Mouse (Mus musculus): ENCODE results near the gene Zfhx3.

The Zfhx3 gene

DNA sequence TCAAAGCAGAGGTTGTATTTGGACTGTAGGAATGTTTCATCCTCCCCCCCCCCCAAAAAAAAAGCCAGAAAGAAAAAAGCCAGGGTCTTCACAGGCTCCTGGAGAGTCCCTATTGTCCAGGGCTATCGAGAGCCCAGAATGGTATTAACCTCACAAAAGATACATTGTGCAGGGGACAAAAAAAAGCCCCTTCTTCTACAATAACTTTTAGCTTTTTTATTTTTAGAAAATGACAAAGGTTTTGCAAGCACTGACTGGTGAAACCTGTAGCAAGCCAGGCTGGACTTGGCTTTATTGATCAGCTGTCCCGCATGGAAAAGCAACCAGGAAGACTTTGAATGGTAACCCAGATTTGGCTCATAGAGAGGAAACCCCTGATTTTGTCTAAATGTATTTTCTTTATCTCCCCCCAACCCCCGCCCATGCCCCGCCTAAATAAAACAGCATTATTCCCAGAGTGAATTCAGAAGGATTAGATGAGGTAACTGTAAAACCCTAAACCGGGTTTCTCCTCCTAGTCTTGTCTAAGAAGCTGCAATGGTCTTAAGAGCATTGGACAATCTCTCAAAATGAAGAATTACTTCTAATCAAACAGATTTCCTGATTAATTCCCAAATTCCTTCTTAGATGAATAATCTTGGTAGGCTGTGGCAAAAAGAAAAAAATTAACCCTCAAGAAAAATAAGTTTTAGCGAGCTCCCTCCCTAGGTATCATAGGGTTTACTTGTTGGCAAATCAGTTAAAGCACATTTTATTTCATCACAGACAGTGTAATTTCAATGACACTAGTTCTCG is 759.1 kb downstream of the Zfhx3 start:
- DNase-seq (ENCODE audit: low spot score) = no peak

DNA sequence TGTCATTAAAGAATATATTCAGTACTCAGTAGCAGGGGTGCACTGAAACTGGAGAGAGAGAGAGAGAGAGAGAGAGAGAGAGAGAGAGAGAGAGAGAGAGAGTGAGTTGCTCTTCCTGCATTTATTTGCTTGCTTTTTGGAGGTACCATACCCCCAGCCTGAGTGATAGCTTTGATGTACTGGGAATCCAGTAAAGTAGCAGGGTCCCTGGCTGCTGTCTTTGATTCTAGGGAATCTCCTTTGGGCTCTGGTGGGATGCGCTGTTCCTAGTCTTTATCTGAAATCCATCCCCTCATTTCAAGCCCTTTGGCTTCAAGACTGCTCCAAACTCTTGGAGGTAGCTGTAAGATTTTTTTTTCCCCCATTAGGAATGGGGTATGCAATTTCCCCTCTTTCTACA is 759.8 kb downstream of the Zfhx3 start:
- DNase-seq (ENCODE audit: low spot score) = no peak

- no peak for DNase-seq (ENCODE audit: low spot score)
These were observed 763.3 kb downstream of the Zfhx3 start for GRCm38 (mm10) chr8:108705751-108706150.

- DNase-seq (ENCODE audit: low spot score) = no peak
These were observed 764.0 kb downstream of the Zfhx3 start for GRCm38 (mm10) chr8:108706491-108706847.

- DNase-seq (ENCODE audit: low spot score) = no peak
These were observed 764.6 kb downstream of the Zfhx3 start for GRCm38 (mm10) chr8:108706848-108707541.

DNA sequence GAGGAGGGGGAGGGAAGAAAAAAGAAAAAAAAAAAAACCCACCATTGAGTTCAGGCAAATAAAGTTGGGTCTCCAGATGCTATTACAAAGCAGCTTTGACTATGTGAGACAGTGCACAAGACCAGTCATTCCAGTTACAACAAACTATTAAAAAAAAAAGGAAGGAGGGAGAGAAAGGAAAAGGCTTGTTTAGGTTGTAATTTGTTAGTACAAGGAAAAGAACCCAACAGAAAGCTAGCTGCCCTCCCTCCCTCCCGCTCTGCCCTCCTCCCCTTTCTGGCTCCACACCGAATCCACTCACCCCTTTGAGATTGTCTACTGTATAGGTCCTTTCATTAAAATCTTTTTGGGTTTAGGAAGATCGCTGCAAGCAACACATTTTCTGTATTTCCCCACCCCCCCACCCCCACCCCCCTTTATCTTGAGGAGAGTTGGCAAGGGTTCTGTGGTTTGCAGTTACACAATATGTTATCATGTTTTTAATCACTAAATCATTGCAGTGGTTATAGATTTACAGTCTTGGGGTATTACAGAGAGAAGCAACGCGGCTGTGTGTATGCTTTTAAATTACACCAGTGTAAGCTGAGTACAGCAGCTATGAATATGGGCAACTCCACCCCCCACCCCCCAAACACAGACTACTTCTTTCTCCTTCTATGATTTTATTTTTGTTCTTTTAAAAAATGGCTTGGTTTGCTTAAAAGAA is 765.3 kb downstream of the Zfhx3 start:
- DNase-seq (ENCODE audit: low spot score) = no peak

DNA sequence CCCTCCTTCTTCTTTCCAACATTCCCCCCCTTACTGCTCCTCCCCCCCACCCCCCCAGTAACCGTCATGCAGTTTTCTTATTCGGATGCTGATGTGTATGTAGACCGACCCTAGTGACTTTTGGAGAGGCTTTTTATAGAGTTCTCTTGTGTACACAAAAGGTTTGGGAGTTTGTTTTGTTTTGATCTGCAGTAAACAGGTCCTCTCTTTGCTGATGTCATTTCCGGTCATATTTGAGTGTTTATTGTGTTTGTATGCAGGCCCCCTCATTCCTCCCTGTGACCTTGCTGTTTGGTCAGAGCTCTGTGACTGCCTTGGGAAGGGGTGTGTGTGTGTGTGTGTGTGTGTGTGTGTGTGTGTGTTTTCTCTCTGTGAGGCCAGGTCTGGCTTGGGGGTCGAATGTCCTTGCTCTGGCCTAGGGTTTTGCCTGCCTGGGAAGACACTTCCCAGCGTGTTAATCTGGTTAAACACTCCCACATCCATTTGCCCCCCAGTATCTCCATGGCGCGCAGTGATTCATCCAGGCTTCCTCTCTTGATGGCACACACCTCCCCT is 766.5 kb downstream of the Zfhx3 start:
- no peak for DNase-seq (ENCODE audit: low spot score)

- no peak for DNase-seq (ENCODE audit: low spot score)
These were observed 767.0 kb downstream of the Zfhx3 start for GRCm38 (mm10) chr8:108709441-108709840.

DNA sequence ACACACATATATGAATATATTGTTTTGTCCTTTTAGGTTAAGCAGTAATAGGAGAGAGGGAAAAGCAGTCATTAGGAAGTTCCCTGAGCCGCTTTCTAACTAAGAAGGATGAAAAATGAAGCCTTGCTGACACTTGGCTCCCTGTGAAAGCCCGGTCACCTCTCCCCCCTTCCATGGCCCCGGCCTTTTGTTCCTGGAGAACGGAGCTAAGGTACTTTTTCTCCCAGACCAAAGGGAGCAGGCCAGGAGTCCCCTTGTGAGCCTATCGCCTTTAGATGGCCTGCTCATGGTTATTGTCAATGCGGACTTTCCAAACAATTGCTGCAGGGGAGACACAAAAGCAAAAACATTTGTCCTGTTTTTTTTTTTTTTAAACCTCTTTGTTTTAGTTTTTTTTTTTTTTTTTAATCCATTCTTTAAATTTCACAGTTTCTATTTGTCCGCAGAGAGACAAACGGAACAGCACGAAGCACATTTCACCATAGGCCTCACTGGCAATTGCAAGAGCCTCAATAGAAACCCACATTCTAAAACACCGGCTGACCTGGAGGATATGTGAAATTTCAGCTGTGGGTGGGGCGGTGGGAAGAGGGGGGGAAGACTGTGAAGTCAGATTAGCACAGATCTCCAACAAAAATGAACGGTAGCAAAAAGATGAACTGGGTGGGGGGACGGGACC is 767.6 kb downstream of the Zfhx3 start:
- peak; percentile 36 for DNase-seq (ENCODE audit: low spot score)

- no peak for DNase-seq (ENCODE audit: low spot score)
These were observed 768.4 kb downstream of the Zfhx3 start for GRCm38 (mm10) chr8:108710607-108711489.

DNA sequence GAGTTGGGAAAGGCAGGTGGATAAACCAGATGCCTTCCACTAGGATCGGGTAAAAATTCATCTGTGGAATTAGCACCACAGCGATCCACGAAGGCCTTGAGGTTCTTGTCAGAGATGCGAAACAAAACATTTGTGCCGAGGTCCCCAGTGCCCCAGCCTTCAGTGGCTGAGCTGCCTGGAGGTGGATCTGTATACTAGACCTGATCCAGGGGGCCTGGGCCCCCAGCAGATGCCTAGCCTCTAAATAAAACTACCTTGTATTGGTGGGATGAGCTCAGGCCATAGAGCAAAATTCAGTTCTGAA is 769.0 kb downstream of the Zfhx3 start:
- no peak for DNase-seq (ENCODE audit: low spot score)

DNA sequence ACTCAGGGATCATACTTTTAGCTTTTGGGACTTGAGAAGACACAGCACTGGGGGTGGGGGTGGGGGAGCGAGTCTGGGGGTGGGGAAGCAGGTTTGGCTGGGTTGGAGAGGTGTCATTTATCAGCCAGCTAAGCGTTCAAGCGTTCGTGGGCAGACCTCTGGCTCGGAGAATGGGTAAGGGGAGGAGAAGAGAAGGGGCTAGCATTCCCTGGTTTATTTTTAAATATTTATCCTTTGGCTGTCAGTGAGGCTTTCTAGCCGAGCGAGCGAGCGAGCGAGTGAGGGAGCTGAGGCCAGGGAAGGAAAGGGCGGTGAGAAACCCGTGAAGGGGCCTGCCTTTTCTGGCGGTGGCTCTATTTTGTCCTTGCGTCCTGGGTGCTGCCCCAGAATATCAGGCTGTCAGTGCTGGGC is 769.6 kb downstream of the Zfhx3 start:
- DNase-seq (ENCODE audit: low spot score) = no peak

DNA sequence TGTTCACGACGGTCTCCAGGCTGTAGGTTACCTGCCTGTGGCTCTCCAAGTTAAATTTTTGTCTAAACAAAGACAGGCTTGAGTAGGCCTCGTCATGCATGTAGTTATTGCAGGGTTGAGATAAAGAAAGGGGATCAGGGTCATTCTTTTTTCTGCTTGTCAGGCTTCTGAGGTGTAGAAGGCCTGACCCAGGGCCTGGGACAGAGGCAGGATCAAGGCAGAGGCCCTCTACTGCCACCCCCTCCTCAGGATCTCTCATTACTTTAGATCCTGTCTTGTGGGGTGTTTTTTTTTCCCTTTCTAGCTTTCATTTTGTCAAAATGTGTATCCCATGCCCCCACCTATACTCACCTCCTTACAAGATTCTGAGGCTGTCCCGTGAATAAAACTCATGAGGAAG is 770.2 kb downstream of the Zfhx3 start:
- no peak for DNase-seq (ENCODE audit: low spot score)

DNA sequence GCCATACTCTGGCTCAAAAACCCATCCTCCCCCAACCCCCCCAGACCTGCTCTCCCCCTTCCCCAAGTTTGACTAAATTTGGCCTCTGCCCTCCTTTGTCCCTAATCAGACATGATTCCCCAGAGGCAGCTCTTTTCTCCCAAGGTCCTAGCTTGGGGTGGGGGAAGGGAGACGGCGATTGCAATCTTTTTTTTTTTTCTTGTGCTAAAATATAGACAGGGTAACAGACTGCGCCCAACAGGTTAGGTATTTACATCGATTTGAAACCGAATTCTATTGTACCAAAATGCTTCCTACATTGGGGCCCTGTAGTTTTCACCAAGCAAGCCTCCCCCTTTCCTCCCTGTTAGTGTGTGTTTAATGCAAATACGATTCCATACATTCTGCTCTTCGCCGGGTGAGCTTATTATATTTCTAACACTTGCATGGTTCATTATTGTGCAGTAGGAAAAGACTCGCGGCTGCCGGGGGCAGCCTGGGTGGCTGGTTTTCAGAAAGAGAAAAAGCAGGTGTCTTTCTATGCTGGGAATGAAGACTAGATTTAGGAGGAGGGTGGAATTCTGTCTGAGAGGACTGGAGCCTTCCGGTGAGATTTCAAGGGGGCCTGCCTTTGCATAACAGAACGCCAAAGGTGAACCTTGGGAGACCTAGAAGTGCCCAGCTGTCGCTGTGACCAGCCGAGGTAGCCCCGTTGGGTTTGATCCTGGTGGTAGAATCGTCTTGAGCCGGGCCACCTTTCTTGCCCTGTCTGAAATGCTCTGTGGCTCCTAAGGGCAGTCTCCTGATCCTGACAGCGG is 771.1 kb downstream of the Zfhx3 start:
- DNase-seq (ENCODE audit: low spot score) = no peak

DNA sequence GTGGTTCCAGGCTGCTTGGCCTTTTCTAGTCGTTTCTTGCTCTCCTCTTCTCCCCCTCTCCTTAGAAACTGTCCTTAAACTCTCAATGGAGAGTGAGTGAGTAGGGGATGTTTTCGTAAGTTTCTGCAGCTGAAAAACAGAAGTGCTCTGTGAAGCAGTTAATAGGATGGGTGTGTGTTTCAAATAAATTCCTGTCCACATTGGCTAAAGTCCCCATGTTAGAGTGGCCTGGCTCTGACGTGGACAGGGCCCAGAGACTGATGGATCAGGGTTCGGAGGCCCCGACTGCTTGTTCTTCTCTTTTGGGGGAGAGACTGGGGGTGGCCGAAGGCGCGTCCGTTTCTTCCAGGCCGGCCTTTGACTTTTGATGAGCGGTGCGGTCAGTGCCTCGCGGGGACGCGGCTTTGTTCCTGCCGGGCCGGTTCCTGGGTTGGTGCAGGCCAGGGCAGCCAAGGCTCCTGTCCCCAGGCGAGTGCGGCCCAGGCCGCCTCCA is 771.7 kb downstream of the Zfhx3 start:
- no peak for DNase-seq (ENCODE audit: low spot score)

DNA sequence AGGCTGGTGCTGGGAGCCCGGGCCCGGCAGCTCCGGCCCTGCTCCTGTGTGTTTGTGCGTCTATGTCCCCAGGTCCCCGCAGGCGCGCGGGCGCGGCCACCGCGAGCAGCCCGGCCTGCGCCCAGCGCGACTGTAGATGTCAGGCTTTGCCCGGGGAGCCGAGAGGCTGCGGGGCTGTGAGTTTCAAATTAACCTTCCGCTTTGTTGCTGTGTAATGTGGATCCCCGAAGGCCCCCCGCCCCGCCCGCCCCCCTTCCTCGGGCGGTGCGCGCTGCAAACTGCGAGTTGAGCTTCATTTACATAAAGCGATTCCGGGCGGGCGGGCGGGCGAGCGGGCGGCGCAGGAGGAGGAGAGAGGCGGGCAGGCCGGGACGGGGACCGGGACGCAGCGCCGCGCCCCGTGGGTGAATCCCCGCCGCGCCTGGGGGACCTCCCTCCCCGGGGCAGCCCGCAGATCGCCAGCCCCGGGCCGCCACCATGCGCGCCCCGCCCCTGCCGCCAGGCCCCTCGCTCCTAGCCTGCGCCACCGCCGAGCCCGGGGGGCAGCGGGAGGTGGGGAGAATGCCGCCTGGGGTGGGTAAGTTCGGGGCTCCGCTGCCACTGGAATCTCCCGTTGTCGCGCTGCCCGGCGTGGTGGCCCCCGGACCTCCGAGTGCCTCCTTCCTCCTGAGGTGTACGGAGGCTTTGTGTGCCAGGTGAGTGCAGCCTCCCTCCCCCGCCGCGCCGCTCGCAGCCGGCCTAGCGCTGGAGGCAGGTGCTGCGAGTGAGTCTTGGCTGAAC is 772.4 kb downstream of the Zfhx3 start:
- DNase-seq (ENCODE audit: low spot score) = peak; percentile 62

GRCm38 (mm10) chr8:108715416-108715948 is 773.0 kb downstream of the Zfhx3 start:
- DNase-seq (ENCODE audit: low spot score) = no peak

- DNase-seq (ENCODE audit: low spot score) = no peak
These were observed 773.9 kb downstream of the Zfhx3 start for GRCm38 (mm10) chr8:108716291-108716811.

DNA sequence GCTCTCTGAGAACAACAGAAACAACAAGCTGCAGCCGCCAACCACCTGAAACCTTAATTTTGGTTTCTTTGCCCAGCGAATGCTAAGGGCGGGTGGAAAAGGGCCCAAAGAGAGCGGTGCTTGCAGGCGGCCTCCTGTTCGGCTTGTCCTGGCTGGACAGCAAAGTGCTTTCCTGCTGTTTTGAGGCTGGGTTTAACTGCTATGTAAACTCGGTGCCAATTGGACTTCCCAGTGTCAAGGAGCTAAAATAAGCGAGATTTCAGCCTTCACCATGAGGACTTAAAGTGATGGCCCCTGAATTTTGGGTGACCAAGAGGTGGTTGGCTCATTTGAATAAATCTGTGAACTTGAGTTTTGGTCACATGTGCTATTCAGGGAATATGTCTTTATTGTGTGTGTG is 775.1 kb downstream of the Zfhx3 start:
- DNase-seq (ENCODE audit: low spot score) = no peak
